Mouse (Mus musculus) kidney, adult 18-20 months (tissue): ENCODE measurements around the gene Camk1.

Source experiments
- DNase-seq: peaks from one replicate; pipeline ENCODE4 v3.0.0; 2021

Gene Camk1

DNA sequence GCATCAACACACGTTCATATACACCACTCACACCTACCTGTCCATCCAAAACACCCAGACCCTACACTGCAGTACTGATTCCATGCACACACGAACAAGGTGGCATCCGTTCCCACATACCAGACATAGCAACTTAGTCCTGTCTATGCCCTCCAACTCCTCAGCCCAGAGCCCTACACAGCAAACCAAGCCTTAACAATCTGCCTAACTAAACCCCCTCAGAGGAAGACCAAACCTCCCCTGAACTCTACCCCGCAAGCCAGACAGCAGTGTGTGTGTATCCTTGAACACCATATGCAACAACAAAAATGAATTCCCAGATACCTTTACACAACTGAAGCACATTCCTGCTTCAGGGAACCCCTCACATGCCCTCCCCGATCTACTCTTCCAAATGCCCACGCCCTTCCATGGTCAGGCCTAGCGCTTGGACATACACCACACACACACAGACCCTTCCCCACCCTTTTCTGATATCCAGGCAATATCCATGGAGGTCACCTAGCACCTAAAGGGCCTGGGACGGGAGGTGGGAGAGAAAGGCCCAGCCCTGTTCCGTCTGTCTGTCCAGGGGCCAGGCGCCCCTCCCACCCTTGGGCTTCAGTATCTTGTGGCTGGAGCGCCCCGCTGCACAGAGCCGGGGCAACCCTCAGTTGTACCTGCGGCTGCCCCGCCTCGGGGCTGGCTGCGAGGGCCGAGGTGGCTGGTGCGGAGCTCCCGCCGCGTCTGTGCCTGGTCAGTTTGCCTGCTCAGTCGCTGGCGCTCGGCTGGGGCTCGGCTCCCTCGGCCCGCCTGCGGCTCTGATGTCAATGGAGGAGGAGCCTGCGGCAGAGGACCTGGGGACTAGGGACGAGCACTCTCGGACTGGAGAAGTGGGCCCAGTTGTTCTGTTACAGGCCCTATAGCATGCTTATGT lies at the start of gene Camk1:
Gene Camk1, minus strand, starts transcription at position 808 of the 916 bp plus-strand sequence.
- peak; percentile 84 for DNase-seq

DNA sequence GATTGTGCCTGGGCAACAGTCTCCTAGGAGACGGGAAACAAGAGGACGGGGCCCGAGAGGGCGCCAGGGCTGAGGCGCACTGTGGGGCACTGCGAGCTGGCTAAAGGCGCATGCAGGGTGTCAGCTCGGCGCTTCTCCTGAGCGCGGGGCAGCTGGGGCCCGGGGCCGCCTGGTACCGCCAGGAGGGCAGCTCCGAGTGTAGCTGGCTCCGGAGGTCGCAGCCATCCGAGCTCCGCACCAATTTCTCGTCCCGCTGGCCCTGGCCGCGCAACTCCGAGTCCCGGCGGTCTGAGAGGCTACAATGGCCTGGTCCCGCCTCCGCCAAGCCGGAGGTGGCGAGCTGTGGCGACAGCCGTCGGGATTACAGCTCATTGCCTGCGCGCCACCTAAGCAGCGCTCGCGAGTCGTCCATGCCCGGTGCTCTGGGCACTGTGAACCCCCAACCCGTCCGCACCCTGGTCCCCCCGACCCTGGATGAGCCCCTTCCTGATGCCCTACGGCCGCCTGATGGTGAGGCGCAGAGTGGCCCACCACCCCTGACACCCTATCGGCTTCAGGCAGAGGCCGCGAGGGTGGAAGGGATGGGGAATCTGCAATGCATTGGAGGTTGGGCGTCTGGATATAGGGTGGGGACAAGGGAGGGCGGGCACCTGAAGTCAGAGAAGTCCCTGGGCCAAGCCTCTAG lies 48.7 kb upstream of the Camk1 start:
- peak; percentile 58 for DNase-seq

DNA sequence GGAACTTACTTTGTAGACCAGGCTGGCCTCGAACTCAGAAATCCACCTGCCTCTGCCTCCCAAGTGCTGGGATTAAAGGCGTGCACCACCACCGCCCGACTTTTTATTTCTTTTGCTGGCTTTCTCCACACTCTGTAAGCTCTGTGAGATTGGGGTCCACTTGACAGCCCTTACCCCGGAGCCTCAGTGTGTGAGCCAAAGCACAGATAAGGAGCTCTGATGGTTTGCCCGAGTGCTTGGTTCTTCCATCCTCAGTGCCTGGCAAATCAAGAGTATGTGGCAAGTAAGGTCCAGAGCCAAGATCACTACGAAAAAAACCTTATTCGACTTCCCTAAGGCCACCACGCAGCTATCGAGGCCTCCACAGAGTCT lies 48.2 kb upstream of the Camk1 start:
- no peak for DNase-seq

GRCm38 (mm10) chr6:113390715-113391114 lies 46.9 kb upstream of the Camk1 start:
- peak; percentile 18 for DNase-seq

DNA sequence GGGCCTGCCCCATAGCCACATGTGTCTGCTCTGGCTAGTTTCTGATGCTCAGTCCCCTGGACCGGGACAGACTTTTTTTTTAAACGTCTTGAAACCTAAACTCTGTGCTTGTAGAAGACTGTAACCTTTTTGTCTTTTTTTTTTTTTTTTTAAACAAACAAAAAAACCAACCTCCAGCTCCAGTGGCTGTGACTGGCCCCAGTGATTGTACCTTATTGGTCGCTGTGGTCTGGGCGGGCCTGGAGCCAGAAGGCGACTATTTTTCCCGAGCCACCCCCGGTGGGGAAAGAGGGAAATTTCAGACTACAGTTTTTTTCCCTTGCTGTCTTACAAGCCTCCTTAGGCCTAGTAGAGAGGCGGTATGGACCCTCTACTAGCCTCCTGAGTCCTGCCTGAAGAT lies 45.2 kb upstream of the Camk1 start, which contains the start of gene Ttll3:
Gene Ttll3, plus strand, starts transcription at position 301 of the 400 bp plus-strand sequence.
- no peak for DNase-seq

- DNase-seq: no peak
Observed at GRCm38 (mm10) chr6:113386025-113386424, 42.2 kb upstream of the Camk1 start.

- DNase-seq: no peak
Observed at GRCm38 (mm10) chr6:113385160-113385714, 41.5 kb upstream of the Camk1 start.

DNA sequence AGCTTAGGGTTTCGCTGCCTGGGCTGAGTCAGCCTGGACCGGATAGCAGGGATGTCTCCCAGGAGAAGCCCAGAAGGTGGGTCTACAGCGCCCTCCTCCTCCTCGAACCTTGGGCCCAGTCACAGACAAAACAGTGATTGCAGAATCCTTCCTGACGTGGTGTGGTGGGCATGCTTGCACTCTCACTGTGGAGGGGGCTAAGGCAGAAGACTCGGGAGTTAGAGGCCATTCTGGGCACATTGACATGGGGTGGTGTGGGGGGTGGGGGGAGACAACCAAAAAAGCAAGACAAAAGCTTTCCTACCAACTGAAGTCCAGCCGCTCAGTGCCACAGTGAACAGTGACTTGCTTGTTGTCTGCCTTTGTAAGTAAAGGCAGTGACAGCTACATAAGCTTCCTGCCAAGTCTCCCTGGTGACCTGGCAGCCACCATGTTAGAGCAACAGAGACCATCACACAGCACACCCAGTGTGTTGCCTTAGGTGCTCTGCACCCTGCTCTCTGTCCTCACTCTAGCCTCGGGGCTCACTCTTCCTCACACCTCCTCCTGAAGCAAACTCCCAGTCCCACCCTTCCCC lies 40.7 kb upstream of the Camk1 start:
- no peak for DNase-seq

GRCm38 (mm10) chr6:113380480-113380879 lies 36.7 kb upstream of the Camk1 start:
- no peak for DNase-seq

GRCm38 (mm10) chr6:113379246-113379645 lies 35.5 kb upstream of the Camk1 start:
- DNase-seq: no peak

- DNase-seq: peak; percentile 97
Observed at GRCm38 (mm10) chr6:113377496-113378385, 34.0 kb upstream of the Camk1 start, which contains the start of the genes Tada3 and Arpc4. Gene Tada3 (minus strand): TSS chr6:113377883. Gene Arpc4 (plus strand): TSS chr6:113378115.

GRCm38 (mm10) chr6:113377172-113377495 lies 33.4 kb upstream of the Camk1 start:
- DNase-seq: no peak

- DNase-seq: no peak
Observed at GRCm38 (mm10) chr6:113373491-113373890, 29.7 kb upstream of the Camk1 start.

DNA sequence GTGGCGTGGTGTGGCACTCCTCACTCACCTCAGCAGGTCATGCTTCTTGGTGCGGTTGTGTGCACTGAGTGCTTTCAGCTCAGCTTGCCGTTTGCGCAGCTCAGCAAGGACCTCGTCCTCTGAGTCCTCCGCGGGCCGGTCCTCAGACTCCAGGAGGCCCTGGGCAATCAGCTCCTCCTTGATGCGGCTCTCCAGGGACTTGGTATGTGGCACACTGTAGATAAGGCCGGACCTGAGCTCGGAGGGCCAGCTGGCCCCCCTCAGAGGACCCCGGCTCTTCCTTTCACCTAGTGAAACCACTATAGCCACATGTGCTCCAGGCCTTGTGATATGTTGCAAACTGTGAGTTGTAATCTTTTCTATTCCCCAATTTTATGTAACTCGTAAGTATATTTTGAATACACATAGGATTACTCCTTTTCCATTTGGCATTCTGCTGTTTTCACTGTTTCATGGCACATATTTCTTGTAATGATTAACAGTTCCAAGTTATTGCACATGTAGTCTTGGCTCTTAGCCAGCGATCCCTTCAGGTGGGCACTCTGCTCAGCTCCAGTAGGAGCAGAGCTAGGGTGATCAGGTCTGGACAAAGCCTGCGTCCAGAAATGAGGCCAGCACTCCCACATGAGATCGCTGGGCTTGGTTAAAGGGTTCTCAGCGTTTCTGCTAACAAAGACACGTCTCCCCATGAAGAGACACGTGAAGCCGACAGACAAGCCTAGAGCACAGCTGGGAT lies 26.6 kb upstream of the Camk1 start:
- no peak for DNase-seq

GRCm38 (mm10) chr6:113368577-113368976 lies 24.8 kb upstream of the Camk1 start:
- DNase-seq: no peak

- no peak for DNase-seq
Observed at GRCm38 (mm10) chr6:113368124-113368523, 24.3 kb upstream of the Camk1 start.

GRCm38 (mm10) chr6:113367574-113367973 lies 23.8 kb upstream of the Camk1 start:
- DNase-seq: no peak

- no peak for DNase-seq
Observed at GRCm38 (mm10) chr6:113366639-113367038, 22.9 kb upstream of the Camk1 start.

DNA sequence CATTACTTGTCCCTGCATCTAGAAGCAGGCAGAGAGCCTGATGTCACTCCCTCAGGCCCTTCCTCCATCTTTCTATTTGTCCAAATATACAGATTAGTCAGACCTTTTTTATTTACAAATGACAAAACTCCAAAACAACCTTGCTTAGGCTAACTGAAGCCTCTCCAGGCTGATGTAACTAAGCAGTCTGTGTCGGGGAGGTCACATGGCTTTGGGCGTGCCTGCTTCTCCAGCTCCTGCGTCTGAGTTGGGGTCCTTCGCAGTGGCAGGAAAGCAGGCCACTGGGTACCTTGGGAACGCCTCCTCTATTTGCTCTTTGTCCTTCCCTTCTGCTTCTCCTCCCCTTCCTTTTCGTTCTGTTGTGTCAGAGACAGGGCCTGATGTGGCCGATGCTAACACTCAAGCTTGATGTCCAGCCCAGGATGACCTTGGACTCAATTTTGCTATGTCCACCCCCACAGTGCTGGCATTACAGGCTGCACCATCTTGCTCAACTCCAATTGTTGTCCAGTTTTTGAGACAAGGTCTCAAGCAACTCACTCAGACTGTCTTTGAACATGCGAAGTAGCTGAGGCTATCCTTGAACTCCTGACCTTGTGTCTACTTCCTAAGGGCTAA lies 20.8 kb upstream of the Camk1 start:
- no peak for DNase-seq

DNA sequence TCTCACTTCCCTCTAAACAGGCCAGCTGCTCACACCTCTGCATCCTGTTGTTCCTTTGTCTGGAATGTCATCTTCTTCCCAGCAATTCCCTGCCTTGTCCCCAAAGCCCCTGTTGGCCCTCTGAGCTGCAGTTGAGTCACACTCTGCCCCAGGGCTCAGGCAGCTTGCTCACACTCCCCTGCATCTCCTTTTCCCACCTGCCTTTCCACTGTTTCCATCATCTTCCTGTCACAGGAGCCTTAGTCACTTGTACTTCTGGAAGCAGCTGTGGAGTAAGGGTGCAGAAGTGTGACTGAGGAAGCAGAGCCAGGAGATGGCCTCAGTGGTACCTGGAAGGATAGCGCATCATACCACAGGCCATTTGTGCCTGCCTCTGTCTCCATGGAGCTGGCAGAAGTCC lies 18.5 kb upstream of the Camk1 start:
- DNase-seq: no peak

DNA sequence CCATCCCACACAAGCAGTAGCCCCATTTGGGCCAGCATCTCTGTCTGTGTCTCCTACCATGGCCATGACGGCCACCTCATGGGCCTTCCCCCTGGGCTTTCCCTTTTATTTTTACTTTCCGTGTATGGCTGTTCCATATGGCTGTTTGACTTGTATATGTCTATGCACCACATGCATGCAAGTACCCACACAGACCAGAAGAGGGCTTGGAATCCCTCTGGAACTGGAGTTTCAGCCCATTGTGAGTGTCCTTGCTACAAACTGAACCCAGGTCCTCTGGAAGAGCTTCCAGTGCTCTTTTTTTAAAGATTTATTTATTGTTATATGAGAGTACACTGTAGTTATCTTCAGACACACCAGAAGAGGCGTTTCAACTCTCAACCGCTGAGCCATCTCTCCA lies 17.7 kb upstream of the Camk1 start:
- no peak for DNase-seq
